Mouse (Mus musculus): ENCODE results near the gene Zfp865. TPM values are rescaled to one million over a fixed set of nuclear protein-coding genes. Genes with fewer than 3 reads are reported as not detected.

Gene Zfp865
- polyA plus RNA-seq (2015; fragmentation: Nextera tagmentation; extraction: Ambion mirVana), result 4.7 and 5.6 TPM in 2 replicates

- ATAC-seq (replicated peaks; ENCODE audit: low FRiP score, low read depth) (peak; percentile 92), DNase-seq (ENCODE audit: low spot score) (peak; percentile 100)
- no peaks in the 10 kb centered on the region for H3K9me3 ChIP-seq (replicated peaks; ENCODE audit: low read length)
- peak within 1 kb of the TSS; percentile 83 for H3K9ac ChIP-seq (ENCODE audit: low read depth, low read length)
- peak within 1 kb of the TSS; percentile 70 for H3K4me3 ChIP-seq (replicated peaks; ENCODE audit: low read depth, low read length)
- peak within 1 kb of the TSS; percentile 92 for H3K27ac ChIP-seq
- peak within 1 kb of the TSS; percentile 84 for H3K4me2 ChIP-seq (ENCODE audit: low read length)
- under 1% methylated on average over 43 of the region's 49 CpGs for WGBS
- 0 out of 2 replicates have a peak, but pooled peaks cover 9% of the 10 kb centered on the region for H3K4me1 ChIP-seq (replicated peaks; ENCODE audit: insufficient read depth, low read length)
- no peak for TF ChIP-seq CTCF (IDR thresholded peaks at IDR 0.05; ENCODE audit: low read depth)
- peaks cover 15% of the 10 kb centered on the region for H3K36me3 ChIP-seq (ENCODE audit: insufficient read depth, low read length)
- no peaks in the 10 kb centered on the region for H3K27me3 ChIP-seq (ENCODE audit: insufficient read depth, low read length)
These were observed at the start of gene Zfp865, which contains the start of gene Ccdc106 for GRCm38 (mm10) chr7:5020000-5020681. Gene Zfp865, plus strand, starts transcription at chr7:5020376. Gene Ccdc106, plus strand, starts transcription at chr7:5020553.

- ATAC-seq (replicated peaks; ENCODE audit: low FRiP score, low read depth) (no peak), DNase-seq (ENCODE audit: low spot score) (no peak)
- Histone ChIP-seq H3K4me3 (replicated peaks; ENCODE audit: low read depth, low read length) (no peak within 1 kb of the TSS), H3K27me3 (ENCODE audit: insufficient read depth, low read length) (no peaks in the 10 kb centered on the region), H3K4me2 (ENCODE audit: low read length) (no peak within 1 kb of the TSS), H3K9me3 (replicated peaks; ENCODE audit: low read length) (no peaks in the 10 kb centered on the region), H3K36me3 (ENCODE audit: insufficient read depth, low read length) (no peaks in the 10 kb centered on the region), H3K4me1 (replicated peaks; ENCODE audit: insufficient read depth, low read length) (0 out of 2 replicates have a peak, but pooled peaks cover 3% of the 10 kb centered on the region), H3K27ac (no peak within 1 kb of the TSS), H3K9ac (ENCODE audit: low read depth, low read length) (no peak within 1 kb of the TSS)
- 41% methylated on average over 6 of the region's 6 CpGs for WGBS
- TF ChIP-seq CTCF (IDR thresholded peaks at IDR 0.05; ENCODE audit: low read depth), result no peak
These were observed 49.1 kb upstream of the Zfp865 start, which contains the start of gene Sbk3 for GRCm38 (mm10) chr7:4971068-4971467. Gene Sbk3, minus strand, starts transcription at chr7:4971168.

GRCm38 (mm10) chr7:4971710-4972109 lies 48.5 kb upstream of the Zfp865 start:
- 25% methylated on average over 7 of the region's 7 CpGs for WGBS
- ATAC-seq (replicated peaks; ENCODE audit: low FRiP score, low read depth) (no peak), DNase-seq (ENCODE audit: low spot score) (peak; percentile 2)
- H3K4me3 ChIP-seq (replicated peaks; ENCODE audit: low read depth, low read length), result no peak overlapping the region
- no peak overlapping the region for H3K9ac ChIP-seq (ENCODE audit: low read depth, low read length)
- H3K36me3 ChIP-seq (ENCODE audit: insufficient read depth, low read length), result no peaks in the 10 kb centered on the region
- TF ChIP-seq CTCF (IDR thresholded peaks at IDR 0.05; ENCODE audit: low read depth), result no peak
- no peaks in the 10 kb centered on the region for H3K9me3 ChIP-seq (replicated peaks; ENCODE audit: low read length)
- 0 out of 2 replicates have a peak, but pooled peaks cover 3% of the 10 kb centered on the region for H3K4me1 ChIP-seq (replicated peaks; ENCODE audit: insufficient read depth, low read length)
- H3K4me2 ChIP-seq (ENCODE audit: low read length), result no peak overlapping the region
- H3K27me3 ChIP-seq (ENCODE audit: insufficient read depth, low read length), result no peaks in the 10 kb centered on the region
- no peak overlapping the region for H3K27ac ChIP-seq

- Histone ChIP-seq H3K4me3 (replicated peaks; ENCODE audit: low read depth, low read length) (no peak overlapping the region), H3K4me1 (replicated peaks; ENCODE audit: insufficient read depth, low read length) (0 out of 2 replicates have a peak, but pooled peaks cover 3% of the 10 kb centered on the region), H3K4me2 (ENCODE audit: low read length) (no peak overlapping the region), H3K9ac (ENCODE audit: low read depth, low read length) (no peak overlapping the region), H3K9me3 (replicated peaks; ENCODE audit: low read length) (no peaks in the 10 kb centered on the region), H3K27me3 (ENCODE audit: insufficient read depth, low read length) (no peaks in the 10 kb centered on the region), H3K36me3 (ENCODE audit: insufficient read depth, low read length) (no peaks in the 10 kb centered on the region), H3K27ac (no peak overlapping the region; the same call in 1 of the 2 replicates)
- WGBS, result 52% methylated on average over 18 of the region's 18 CpGs
- no peak for TF ChIP-seq CTCF (IDR thresholded peaks at IDR 0.05; ENCODE audit: low read depth)
- ATAC-seq (replicated peaks; ENCODE audit: low FRiP score, low read depth), result no peak
- peak; percentile 8 for DNase-seq (ENCODE audit: low spot score)
These were observed 47.7 kb upstream of the Zfp865 start for GRCm38 (mm10) chr7:4972321-4973047.

GRCm38 (mm10) chr7:4975455-4975854 lies 44.7 kb upstream of the Zfp865 start:
- no peak overlapping the region for H3K4me2 ChIP-seq (ENCODE audit: low read length)
- no peak overlapping the region for H3K9ac ChIP-seq (ENCODE audit: low read depth, low read length)
- no peaks in the 10 kb centered on the region for H3K36me3 ChIP-seq (ENCODE audit: insufficient read depth, low read length)
- no peak overlapping the region for H3K27ac ChIP-seq
- WGBS, result 57% methylated on average over 4 of the region's 4 CpGs
- H3K9me3 ChIP-seq (replicated peaks; ENCODE audit: low read length), result no peaks in the 10 kb centered on the region
- no peak overlapping the region for H3K4me3 ChIP-seq (replicated peaks; ENCODE audit: low read depth, low read length)
- no peaks in the 10 kb centered on the region for H3K27me3 ChIP-seq (ENCODE audit: insufficient read depth, low read length)
- 0 out of 2 replicates have a peak, but pooled peaks cover 3% of the 10 kb centered on the region for H3K4me1 ChIP-seq (replicated peaks; ENCODE audit: insufficient read depth, low read length)
- TF ChIP-seq CTCF (IDR thresholded peaks at IDR 0.05; ENCODE audit: low read depth), result no peak
- no peak for ATAC-seq (replicated peaks; ENCODE audit: low FRiP score, low read depth)
- no peak for DNase-seq (ENCODE audit: low spot score)

GRCm38 (mm10) chr7:4976832-4977231 lies 43.3 kb upstream of the Zfp865 start:
- 91% methylated on average over 7 of the region's 7 CpGs for WGBS
- no peaks in the 10 kb centered on the region for H3K27me3 ChIP-seq (ENCODE audit: insufficient read depth, low read length)
- no peaks in the 10 kb centered on the region for H3K4me1 ChIP-seq (replicated peaks; ENCODE audit: insufficient read depth, low read length)
- no peak overlapping the region for H3K4me2 ChIP-seq (ENCODE audit: low read length)
- ATAC-seq (replicated peaks; ENCODE audit: low FRiP score, low read depth), result no peak
- peak; percentile 27; the same call in 1 of the 2 replicates for TF ChIP-seq CTCF (IDR thresholded peaks at IDR 0.05; ENCODE audit: low read depth)
- no peak for DNase-seq (ENCODE audit: low spot score)
- no peak overlapping the region for H3K27ac ChIP-seq
- H3K4me3 ChIP-seq (replicated peaks; ENCODE audit: low read depth, low read length), result no peak overlapping the region
- no peaks in the 10 kb centered on the region for H3K36me3 ChIP-seq (ENCODE audit: insufficient read depth, low read length)
- no peaks in the 10 kb centered on the region for H3K9me3 ChIP-seq (replicated peaks; ENCODE audit: low read length)
- no peak overlapping the region for H3K9ac ChIP-seq (ENCODE audit: low read depth, low read length)

Measured in kidney, postnatal 0 days (tissue).